Comparison of ENCODE assay signal across 39 mouse cellular contexts in the genomic region with DNA sequence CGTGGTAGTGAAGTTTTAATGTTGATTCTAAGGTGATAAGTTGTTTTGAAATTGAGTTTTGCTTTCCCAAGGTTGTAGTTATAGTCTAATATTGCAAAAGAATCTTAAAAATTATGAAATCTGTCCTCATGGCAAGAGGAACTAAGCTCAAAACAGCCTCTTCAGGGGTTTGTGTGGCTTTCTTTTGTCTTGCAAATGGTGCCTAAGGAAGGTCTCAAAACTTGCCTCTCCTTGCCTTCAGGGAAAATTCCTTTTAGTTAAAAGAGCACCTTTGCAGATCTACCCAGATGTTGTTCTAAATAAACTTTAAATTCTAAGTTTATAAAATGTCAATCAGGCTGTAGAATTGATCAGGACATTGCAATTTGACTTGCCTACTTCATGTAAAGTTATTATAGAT. TPM values are rescaled to one million over a fixed set of nuclear protein-coding genes. Genes with fewer than 3 reads are reported as not detected.
"Had no signal": no experiment of that assay in that cellular context is flagged by ENCODE, and none has a peak within 500 bp of the region (broad histone marks: within the 10 kb centered on the region; RNA-seq: fewer than 3 reads in every experiment).

No protein-coding gene starts in this region.

- H3K4me1 ChIP-seq: heart, embryonic 13.5 days; heart, embryonic 15.5 days; hindbrain, embryonic 10.5 days; hindbrain, embryonic 12.5 days; intestine, embryonic 15.5 days; limb, embryonic 10.5 days; limb, embryonic 12.5 days; liver, embryonic 13.5 days; liver, embryonic 15.5 days had no signal

- H3K27me3 ChIP-seq: heart, embryonic 13.5 days; heart, embryonic 15.5 days; hindbrain, embryonic 12.5 days; intestine, embryonic 15.5 days; limb, embryonic 12.5 days; liver, embryonic 13.5 days; liver, embryonic 15.5 days had no signal

- H3K9me3 ChIP-seq: heart, embryonic 15.5 days; intestine, embryonic 15.5 days; limb, embryonic 10.5 days; liver, embryonic 13.5 days; liver, embryonic 15.5 days had no signal

- H3K27ac ChIP-seq: heart, adult 2 months; heart, embryonic 13.5 days; heart, embryonic 15.5 days; hindbrain, embryonic 10.5 days; hindbrain, embryonic 12.5 days; hindbrain, embryonic 14.5 days; intestine, embryonic 15.5 days; layer of hippocampus, adult 2 months; left cerebral cortex, adult 2 months; limb, embryonic 10.5 days; limb, embryonic 12.5 days; liver, embryonic 13.5 days; liver, embryonic 15.5 days had no signal

- H3K4me3 ChIP-seq: heart, adult 2 months; heart, embryonic 13.5 days; heart, embryonic 15.5 days; hindbrain, embryonic 10.5 days; hindbrain, embryonic 12.5 days; intestine, embryonic 15.5 days; layer of hippocampus, adult 2 months; left cerebral cortex, adult 2 months; limb, embryonic 10.5 days; limb, embryonic 12.5 days; liver, embryonic 13.5 days; liver, embryonic 15.5 days had no signal

- H3K36me3 ChIP-seq: heart, embryonic 13.5 days; heart, embryonic 15.5 days; hindbrain, embryonic 10.5 days; hindbrain, embryonic 12.5 days; intestine, embryonic 15.5 days; limb, embryonic 10.5 days; limb, embryonic 12.5 days; liver, embryonic 13.5 days; liver, embryonic 15.5 days had no signal

- DNase-seq: gastrocnemius, postnatal 25 days; heart, adult 11 months; heart, adult 2 months; heart, postnatal 4 days; kidney, adult 18-20 months; kidney, adult 8-10 months; kidney, postnatal 10 days; kidney, postnatal 25 days; kidney, postnatal 4 days; liver; liver, embryonic 13.5 days; liver, postnatal 0 days had no signal

RNA-seq across cellular contexts. Expression of gene Sult2a3, which starts 6.1 kb away (rescaled TPM):
- total RNA-seq: gastrocnemius, adult 18-20 months; gastrocnemius, adult 8-10 months; gastrocnemius, postnatal 25 days; gastrocnemius, postnatal 4 days; heart, adult 2 months; heart, postnatal 25 days; heart, postnatal 4 days; layer of hippocampus, adult 2 months; layer of hippocampus, postnatal 10 days; layer of hippocampus, postnatal 25 days; left cerebral cortex, adult 2 months; left cerebral cortex, postnatal 14 days; left cerebral cortex, postnatal 36 days had no signal
- polyA plus RNA-seq: heart, adult 2 months; heart, embryonic 11.5 days; heart, embryonic 13.5 days; heart, embryonic 15.5 days; heart, postnatal 0 days; hindbrain, embryonic 10.5 days; hindbrain, embryonic 12.5 days; hindbrain, embryonic 14.5 days; hindbrain, embryonic 16.5 days; inflammation-experienced regulatory T-cells, adult 6 months; intestine, embryonic 15.5 days; intestine, postnatal 0 days; kidney, embryonic 14.5 days; kidney, embryonic 16.5 days; limb, embryonic 10.5 days; limb, embryonic 12.5 days; limb, embryonic 14.5 days; liver, embryonic 13.5 days had no signal
